Mouse (Mus musculus): ENCODE measurements around the gene Spdl1. TPM values are rescaled to one million over a fixed set of nuclear protein-coding genes. Genes with fewer than 3 reads are reported as not detected.
A peak's percentile ranks its signal among the peaks of the same experiment; 100 is the strongest.

Spdl1 gene
- polyA plus RNA-seq, 1 experiment from 2014 or later, result 11.3 TPM

- 21% methylated on average over 12 of the region's 12 CpGs for WGBS (ENCODE audit: insufficient replicate concordance)
These were observed 62.0 kb downstream of the Spdl1 start for GRCm38 (mm10) chr11:34771221-34771986.

GRCm38 (mm10) chr11:34770666-34771065 is 62.8 kb downstream of the Spdl1 start:
- Histone ChIP-seq H3K9me3 (replicated peaks; ENCODE audit: control insufficient read depth, low read length) (no peaks in the 10 kb centered on the region), H3K9ac (ENCODE audit: low read depth, low read length) (no peak overlapping the region), H3K27ac (ENCODE audit: low read length) (no peak overlapping the region), H3K4me1 (ENCODE audit: control insufficient read depth, low read depth, low read length) (no peaks in the 10 kb centered on the region; the same call in 1 of the 2 replicates), H3K4me2 (ENCODE audit: low read depth, low read length) (no peak overlapping the region), H3K4me3 (ENCODE audit: low read depth, low read length) (no peak overlapping the region), H3K27me3 (ENCODE audit: control insufficient read depth, insufficient read depth, low read depth, low read length) (no peaks in the 10 kb centered on the region), H3K36me3 (ENCODE audit: control insufficient read depth, insufficient read depth) (no peaks in the 10 kb centered on the region)
- no peak for ATAC-seq (ENCODE audit: low read depth)
- 35% methylated on average over 4 of the region's 4 CpGs for WGBS (ENCODE audit: insufficient replicate concordance)

More at GRCm38 (mm10) chr11:34771221-34771986, 62.0 kb downstream of the Spdl1 start:
- H3K27ac ChIP-seq (ENCODE audit: low read length), result no peak overlapping the region
- H3K9me3 ChIP-seq (replicated peaks; ENCODE audit: control insufficient read depth, low read length), result no peaks in the 10 kb centered on the region
- peak; percentile 37; the same call in 1 of the 2 replicates for ATAC-seq (ENCODE audit: low read depth)
- no peaks in the 10 kb centered on the region for H3K36me3 ChIP-seq (ENCODE audit: control insufficient read depth, insufficient read depth)
- no peaks in the 10 kb centered on the region; the same call in 1 of the 2 replicates for H3K4me1 ChIP-seq (ENCODE audit: control insufficient read depth, low read depth, low read length)
- no peak overlapping the region for H3K9ac ChIP-seq (ENCODE audit: low read depth, low read length)
- no peak overlapping the region for H3K4me3 ChIP-seq (ENCODE audit: low read depth, low read length)
- H3K4me2 ChIP-seq (ENCODE audit: low read depth, low read length), result no peak overlapping the region
- H3K27me3 ChIP-seq (ENCODE audit: control insufficient read depth, insufficient read depth, low read depth, low read length), result no peaks in the 10 kb centered on the region

- Histone ChIP-seq H3K4me1 (ENCODE audit: control insufficient read depth, low read depth, low read length) (no peaks in the 10 kb centered on the region; the same call in 1 of the 2 replicates), H3K9ac (ENCODE audit: low read depth, low read length) (no peak overlapping the region), H3K4me3 (ENCODE audit: low read depth, low read length) (no peak overlapping the region), H3K9me3 (replicated peaks; ENCODE audit: control insufficient read depth, low read length) (no peaks in the 10 kb centered on the region), H3K27ac (ENCODE audit: low read length) (no peak overlapping the region), H3K4me2 (ENCODE audit: low read depth, low read length) (no peak overlapping the region), H3K36me3 (ENCODE audit: control insufficient read depth, insufficient read depth) (no peaks in the 10 kb centered on the region), H3K27me3 (ENCODE audit: control insufficient read depth, insufficient read depth, low read depth, low read length) (no peaks in the 10 kb centered on the region)
- WGBS (ENCODE audit: insufficient replicate concordance), result 84% methylated on average over 8 of the region's 8 CpGs
- ATAC-seq (ENCODE audit: low read depth), result no peak
These were observed 63.5 kb downstream of the Spdl1 start for GRCm38 (mm10) chr11:34769946-34770345.

GRCm38 (mm10) chr11:34769396-34769795 is 64.0 kb downstream of the Spdl1 start:
- ATAC-seq (ENCODE audit: low read depth), result no peak
- Histone ChIP-seq H3K9me3 (replicated peaks; ENCODE audit: control insufficient read depth, low read length) (no peaks in the 10 kb centered on the region), H3K4me1 (ENCODE audit: control insufficient read depth, low read depth, low read length) (no peaks in the 10 kb centered on the region; the same call in 1 of the 2 replicates), H3K4me3 (ENCODE audit: low read depth, low read length) (no peak overlapping the region), H3K27me3 (ENCODE audit: control insufficient read depth, insufficient read depth, low read depth, low read length) (no peaks in the 10 kb centered on the region), H3K27ac (ENCODE audit: low read length) (no peak overlapping the region), H3K36me3 (ENCODE audit: control insufficient read depth, insufficient read depth) (no peaks in the 10 kb centered on the region), H3K4me2 (ENCODE audit: low read depth, low read length) (no peak overlapping the region), H3K9ac (ENCODE audit: low read depth, low read length) (no peak overlapping the region)
- WGBS (ENCODE audit: insufficient replicate concordance), result 76% methylated on average over 2 of the region's 2 CpGs

- 49% methylated on average over 5 of the region's 5 CpGs for WGBS (ENCODE audit: insufficient replicate concordance)
- no peak overlapping the region for H3K4me2 ChIP-seq (ENCODE audit: low read depth, low read length)
- no peaks in the 10 kb centered on the region for H3K27me3 ChIP-seq (ENCODE audit: control insufficient read depth, insufficient read depth, low read depth, low read length)
- H3K4me3 ChIP-seq (ENCODE audit: low read depth, low read length), result no peak overlapping the region
- no peaks in the 10 kb centered on the region for H3K4me1 ChIP-seq (ENCODE audit: control insufficient read depth, low read depth, low read length)
- no peak overlapping the region for H3K27ac ChIP-seq (ENCODE audit: low read length)
- no peaks in the 10 kb centered on the region for H3K36me3 ChIP-seq (ENCODE audit: control insufficient read depth, insufficient read depth)
- H3K9ac ChIP-seq (ENCODE audit: low read depth, low read length), result no peak overlapping the region
- H3K9me3 ChIP-seq (replicated peaks; ENCODE audit: control insufficient read depth, low read length), result no peaks in the 10 kb centered on the region
- ATAC-seq (ENCODE audit: low read depth), result no peak
These were observed 69.6 kb downstream of the Spdl1 start for GRCm38 (mm10) chr11:34763739-34764361.

- 72% methylated on average over 5 of the region's 5 CpGs for WGBS (ENCODE audit: insufficient replicate concordance)
- Histone ChIP-seq H3K4me2 (ENCODE audit: low read depth, low read length) (no peak overlapping the region), H3K27me3 (ENCODE audit: control insufficient read depth, insufficient read depth, low read depth, low read length) (no peaks in the 10 kb centered on the region), H3K9me3 (replicated peaks; ENCODE audit: control insufficient read depth, low read length) (no peaks in the 10 kb centered on the region), H3K4me1 (ENCODE audit: control insufficient read depth, low read depth, low read length) (no peaks in the 10 kb centered on the region), H3K27ac (ENCODE audit: low read length) (no peak overlapping the region), H3K36me3 (ENCODE audit: control insufficient read depth, insufficient read depth) (no peaks in the 10 kb centered on the region), H3K4me3 (ENCODE audit: low read depth, low read length) (no peak overlapping the region), H3K9ac (ENCODE audit: low read depth, low read length) (no peak overlapping the region)
- ATAC-seq (ENCODE audit: low read depth), result no peak
These were observed 70.8 kb downstream of the Spdl1 start for GRCm38 (mm10) chr11:34762570-34763127.

- Histone ChIP-seq H3K4me3 (ENCODE audit: low read depth, low read length) (no peak overlapping the region), H3K27ac (ENCODE audit: low read length) (no peak overlapping the region), H3K4me2 (ENCODE audit: low read depth, low read length) (no peak overlapping the region), H3K9me3 (replicated peaks; ENCODE audit: control insufficient read depth, low read length) (no peaks in the 10 kb centered on the region), H3K9ac (ENCODE audit: low read depth, low read length) (no peak overlapping the region), H3K27me3 (ENCODE audit: control insufficient read depth, insufficient read depth, low read depth, low read length) (no peaks in the 10 kb centered on the region), H3K36me3 (ENCODE audit: control insufficient read depth, insufficient read depth) (no peaks in the 10 kb centered on the region), H3K4me1 (ENCODE audit: control insufficient read depth, low read depth, low read length) (no peaks in the 10 kb centered on the region)
- ATAC-seq (ENCODE audit: low read depth), result no peak
- 54% methylated on average over 6 of the region's 6 CpGs for WGBS (ENCODE audit: insufficient replicate concordance)
These were observed 71.3 kb downstream of the Spdl1 start for GRCm38 (mm10) chr11:34762125-34762524.

- H3K4me2 ChIP-seq (ENCODE audit: low read depth, low read length), result no peak overlapping the region
- no peaks in the 10 kb centered on the region for H3K27me3 ChIP-seq (ENCODE audit: control insufficient read depth, insufficient read depth, low read depth, low read length)
- H3K4me1 ChIP-seq (ENCODE audit: control insufficient read depth, low read depth, low read length), result no peaks in the 10 kb centered on the region
- H3K27ac ChIP-seq (ENCODE audit: low read length), result no peak overlapping the region
- no peaks in the 10 kb centered on the region for H3K36me3 ChIP-seq (ENCODE audit: control insufficient read depth, insufficient read depth)
- no peaks in the 10 kb centered on the region for H3K9me3 ChIP-seq (replicated peaks; ENCODE audit: control insufficient read depth, low read length)
- no peak overlapping the region for H3K9ac ChIP-seq (ENCODE audit: low read depth, low read length)
- 70% methylated on average over 4 of the region's 4 CpGs for WGBS (ENCODE audit: insufficient replicate concordance)
- H3K4me3 ChIP-seq (ENCODE audit: low read depth, low read length), result no peak overlapping the region
- no peak for ATAC-seq (ENCODE audit: low read depth)
These were observed 73.9 kb downstream of the Spdl1 start for GRCm38 (mm10) chr11:34759582-34759981.
